In the genomic region with DNA sequence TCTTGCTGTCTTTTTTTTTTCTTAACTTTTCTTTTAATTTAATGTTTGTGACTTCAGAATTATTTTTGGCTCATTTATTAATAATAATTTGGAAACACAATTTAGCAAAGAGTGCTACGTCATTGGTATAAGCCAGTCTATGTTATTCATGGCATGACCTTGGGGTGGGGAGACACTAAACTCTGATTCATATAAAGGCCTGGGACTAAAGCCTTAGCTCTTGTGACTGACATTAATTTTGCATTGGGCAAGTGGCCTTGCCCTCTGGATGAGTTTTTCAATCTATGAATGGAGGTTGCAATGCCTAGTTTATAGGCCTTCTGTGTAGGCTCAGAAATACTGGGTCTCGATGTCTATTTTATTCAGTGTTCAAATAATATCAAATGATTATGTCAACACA, we compare ENCODE assay signal across 18 mouse cellular contexts.
"Had no signal": no experiment of that assay in that cellular context is flagged by ENCODE, and none has a peak within 500 bp of the region (broad histone marks: within the 10 kb centered on the region; RNA-seq: fewer than 3 reads in every experiment).

No protein-coding gene starts in this region.

- H3K27ac ChIP-seq: midbrain, embryonic 10.5 days; midbrain, embryonic 13.5 days; midbrain, embryonic 15.5 days; neural tube, embryonic 13.5 days; neural tube, embryonic 15.5 days had no signal

- H3K27me3 ChIP-seq: midbrain, embryonic 13.5 days; midbrain, embryonic 15.5 days; neural tube, embryonic 13.5 days; neural tube, embryonic 15.5 days had no signal

- H3K9ac ChIP-seq: lung, embryonic 14.5 days; midbrain, embryonic 13.5 days; midbrain, embryonic 15.5 days; neural tube, embryonic 13.5 days; neural tube, embryonic 15.5 days had no signal

- DNase-seq: lung, adult 18-20 months; lung, embryonic 14.5 days; lung, postnatal 10 days; lung, postnatal 4 days; retina, postnatal 1 day; right cerebral cortex, adult 18-20 months; right cerebral cortex, postnatal 25 days; right cerebral cortex, postnatal 4 days; spleen, adult 18-20 months; thymus, adult 18-20 months; thymus, postnatal 14 days; thymus, postnatal 36 days had no signal

- H3K4me1 ChIP-seq: midbrain, embryonic 10.5 days; midbrain, embryonic 13.5 days; midbrain, embryonic 15.5 days; neural tube, embryonic 13.5 days; neural tube, embryonic 15.5 days had no signal

- H3K36me3 ChIP-seq: midbrain, embryonic 10.5 days; midbrain, embryonic 13.5 days; midbrain, embryonic 15.5 days; neural tube, embryonic 13.5 days; neural tube, embryonic 15.5 days had no signal

- H3K4me3 ChIP-seq: midbrain, embryonic 10.5 days; midbrain, embryonic 13.5 days; midbrain, embryonic 15.5 days; myocyte; neural tube, embryonic 13.5 days; neural tube, embryonic 15.5 days had no signal
